Mouse (Mus musculus): ENCODE measurements at regions not wholly inside any gene's neighbourhood (a gene's known extent, or its start where the extent isn't known, plus 50 kb on each side); places are given as distances from the start of the nearest gene placed in this dataset.
"Not testable (repeated sequence)": the region's sequence is repeated elsewhere in the genome, so short reads cannot be mapped to it uniquely, and the experiment has no call there.

DNA sequence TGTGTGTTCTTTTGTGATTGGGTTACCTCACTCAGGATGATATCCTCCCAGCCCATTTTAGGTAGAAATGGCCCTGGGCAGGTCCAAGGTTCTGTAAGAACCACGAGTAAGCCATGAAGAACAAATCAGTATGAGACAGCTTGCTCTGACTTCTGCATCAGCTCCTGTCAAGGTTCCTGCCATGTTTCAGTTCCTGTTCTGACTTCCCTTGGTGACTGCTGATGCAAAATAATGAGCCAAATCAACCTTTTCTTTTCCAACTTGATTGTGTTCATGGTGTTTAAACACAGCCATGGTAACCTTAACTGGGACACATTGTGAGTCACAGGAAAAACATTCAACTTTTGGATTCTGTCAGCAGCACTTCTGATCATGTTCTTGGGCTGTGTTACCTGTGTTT, 667.4 kb upstream of the Igfbp7 start:
- no peak for DNase-seq (ENCODE audit: low spot score, missing footprints)
- 69% methylated on average over 1 of the region's 1 CpGs for WGBS

GRCm38 (mm10) chr5:78032554-78033250, 624.9 kb upstream of the Igfbp7 start:
- H3K9ac ChIP-seq (ENCODE audit: low read length): no peak overlapping the region
- H3K27me3 ChIP-seq (ENCODE audit: control insufficient read depth, insufficient read depth, low read length): no peaks in the 10 kb centered on the region
- WGBS: 52% methylated on average over 4 of the region's 4 CpGs
- H3K4me2 ChIP-seq: no peak overlapping the region
- ATAC-seq (ENCODE audit: low FRiP score) (no peak), DNase-seq (ENCODE audit: low spot score, missing footprints) (no peak)
- no peaks in the 10 kb centered on the region for H3K4me1 ChIP-seq (ENCODE audit: control insufficient read depth, insufficient read depth, low read length)
- H3K36me3 ChIP-seq (ENCODE audit: control insufficient read depth, insufficient read depth, low read length): no peaks in the 10 kb centered on the region
- no peak overlapping the region for H3K27ac ChIP-seq (ENCODE audit: low read depth, low read length)
- no peaks in the 10 kb centered on the region for H3K9me3 ChIP-seq (ENCODE audit: control insufficient read depth, low read length)
- no peak overlapping the region for H3K4me3 ChIP-seq (ENCODE audit: low read depth, low read length)

More for the DNA sequence above, 667.4 kb upstream of the Igfbp7 start:
- H3K27ac ChIP-seq (ENCODE audit: low read depth, low read length): no peak overlapping the region
- H3K27me3 ChIP-seq (ENCODE audit: control insufficient read depth, insufficient read depth, low read length): no peaks in the 10 kb centered on the region
- H3K36me3 ChIP-seq (ENCODE audit: control insufficient read depth, insufficient read depth, low read length): no peaks in the 10 kb centered on the region
- no peaks in the 10 kb centered on the region for H3K9me3 ChIP-seq (ENCODE audit: control insufficient read depth, low read length)
- H3K9ac ChIP-seq (ENCODE audit: low read length): no peak overlapping the region
- H3K4me3 ChIP-seq (ENCODE audit: low read depth, low read length): no peak overlapping the region
- H3K4me1 ChIP-seq (ENCODE audit: control insufficient read depth, insufficient read depth, low read length): no peaks in the 10 kb centered on the region
- no peak overlapping the region for H3K4me2 ChIP-seq
- no peak for ATAC-seq (ENCODE audit: low FRiP score)

- Histone ChIP-seq H3K36me3 (ENCODE audit: control insufficient read depth, insufficient read depth, low read length) (no peaks in the 10 kb centered on the region), H3K4me3 (ENCODE audit: low read depth, low read length) (no peak overlapping the region), H3K9me3 (ENCODE audit: control insufficient read depth, low read length) (no peaks in the 10 kb centered on the region), H3K4me1 (ENCODE audit: control insufficient read depth, insufficient read depth, low read length) (no peaks in the 10 kb centered on the region), H3K9ac (ENCODE audit: low read length) (no peak overlapping the region), H3K4me2 (no peak overlapping the region), H3K27me3 (ENCODE audit: control insufficient read depth, insufficient read depth, low read length) (no peaks in the 10 kb centered on the region), H3K27ac (ENCODE audit: low read depth, low read length) (no peak overlapping the region)
- ATAC-seq (ENCODE audit: low FRiP score): no peak
- WGBS: 92% methylated on average over 4 of the region's 4 CpGs
- no peak for DNase-seq (ENCODE audit: low spot score, missing footprints)
Measured at GRCm38 (mm10) chr5:78017523-78017922, 609.7 kb upstream of the Igfbp7 start.

- WGBS: 84% methylated on average over 10 of the region's 10 CpGs
- no peak for DNase-seq (ENCODE audit: low spot score, missing footprints)
Measured at GRCm38 (mm10) chr5:77986449-77987047, 578.7 kb upstream of the Igfbp7 start.

DNA sequence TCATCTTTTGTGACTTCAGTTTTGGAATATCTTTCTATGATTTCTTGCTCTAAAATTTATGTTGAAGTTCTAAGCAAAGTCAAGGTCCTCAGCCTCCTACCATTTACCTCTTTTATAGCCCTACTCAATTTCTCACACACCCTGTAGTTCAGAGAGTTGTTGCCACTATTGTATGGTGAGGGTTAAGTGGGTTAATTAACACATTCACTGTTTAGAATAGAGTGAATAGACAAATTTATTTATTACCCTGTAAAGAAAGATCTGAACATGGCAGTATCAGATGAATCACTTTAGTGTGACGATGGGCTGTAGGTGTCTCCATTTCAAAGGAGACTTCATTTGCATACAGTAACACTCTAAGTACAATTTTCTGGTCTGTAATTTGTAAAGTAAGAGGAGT, 577.4 kb upstream of the Igfbp7 start:
- no peak overlapping the region for H3K27ac ChIP-seq (ENCODE audit: low read depth, low read length)
- no peak overlapping the region for H3K9ac ChIP-seq (ENCODE audit: low read length)
- 71% methylated on average over 1 of the region's 1 CpGs for WGBS
- no peaks in the 10 kb centered on the region for H3K4me1 ChIP-seq (ENCODE audit: control insufficient read depth, insufficient read depth, low read length)
- no peaks in the 10 kb centered on the region for H3K9me3 ChIP-seq (ENCODE audit: control insufficient read depth, low read length)
- DNase-seq (ENCODE audit: low spot score, missing footprints): no peak
- H3K27me3 ChIP-seq (ENCODE audit: control insufficient read depth, insufficient read depth, low read length): no peaks in the 10 kb centered on the region
- no peak for ATAC-seq (ENCODE audit: low FRiP score)
- no peaks in the 10 kb centered on the region for H3K36me3 ChIP-seq (ENCODE audit: control insufficient read depth, insufficient read depth, low read length)
- H3K4me2 ChIP-seq: no peak overlapping the region
- no peak overlapping the region for H3K4me3 ChIP-seq (ENCODE audit: low read depth, low read length)

More at GRCm38 (mm10) chr5:77986449-77987047, 578.7 kb upstream of the Igfbp7 start:
- Histone ChIP-seq H3K4me1 (ENCODE audit: control insufficient read depth, insufficient read depth, low read length) (no peaks in the 10 kb centered on the region), H3K4me2 (no peak overlapping the region), H3K9ac (ENCODE audit: low read length) (no peak overlapping the region), H3K4me3 (ENCODE audit: low read depth, low read length) (no peak overlapping the region), H3K9me3 (ENCODE audit: control insufficient read depth, low read length) (no peaks in the 10 kb centered on the region), H3K27ac (ENCODE audit: low read depth, low read length) (no peak overlapping the region), H3K27me3 (ENCODE audit: control insufficient read depth, insufficient read depth, low read length) (no peaks in the 10 kb centered on the region), H3K36me3 (ENCODE audit: control insufficient read depth, insufficient read depth, low read length) (no peaks in the 10 kb centered on the region)
- no peak for ATAC-seq (ENCODE audit: low FRiP score)

DNA sequence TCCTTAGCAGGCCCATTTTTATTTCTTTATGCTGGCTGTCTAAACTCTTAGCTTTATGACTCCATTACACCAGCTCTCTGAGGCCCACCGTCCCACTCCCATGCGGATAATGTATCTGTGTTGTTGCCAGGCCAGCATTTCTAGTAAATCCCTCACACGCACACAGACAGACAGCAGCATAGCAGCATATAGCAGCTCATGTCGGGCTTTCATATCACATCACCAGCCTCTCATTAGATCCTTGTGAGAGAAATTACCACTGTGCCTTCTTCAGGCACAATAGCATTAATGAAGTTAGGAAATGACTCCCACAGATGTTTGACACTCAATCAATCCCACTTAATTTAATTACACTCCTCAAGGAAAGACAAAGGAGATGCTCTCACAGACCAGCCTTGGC, 532.2 kb upstream of the Igfbp7 start:
- not testable (repeated sequence) for DNase-seq (ENCODE audit: low spot score, missing footprints); H3K4me1 ChIP-seq (ENCODE audit: control insufficient read depth, insufficient read depth, low read length); H3K9ac ChIP-seq (ENCODE audit: low read length); H3K27ac ChIP-seq (ENCODE audit: low read depth, low read length); H3K4me2 ChIP-seq; ATAC-seq (ENCODE audit: low FRiP score); H3K36me3 ChIP-seq (ENCODE audit: control insufficient read depth, insufficient read depth, low read length); H3K9me3 ChIP-seq (ENCODE audit: control insufficient read depth, low read length); H3K27me3 ChIP-seq (ENCODE audit: control insufficient read depth, insufficient read depth, low read length); H3K4me3 ChIP-seq (ENCODE audit: low read depth, low read length)
- WGBS: 87% methylated on average over 4 of the region's 4 CpGs

DNA sequence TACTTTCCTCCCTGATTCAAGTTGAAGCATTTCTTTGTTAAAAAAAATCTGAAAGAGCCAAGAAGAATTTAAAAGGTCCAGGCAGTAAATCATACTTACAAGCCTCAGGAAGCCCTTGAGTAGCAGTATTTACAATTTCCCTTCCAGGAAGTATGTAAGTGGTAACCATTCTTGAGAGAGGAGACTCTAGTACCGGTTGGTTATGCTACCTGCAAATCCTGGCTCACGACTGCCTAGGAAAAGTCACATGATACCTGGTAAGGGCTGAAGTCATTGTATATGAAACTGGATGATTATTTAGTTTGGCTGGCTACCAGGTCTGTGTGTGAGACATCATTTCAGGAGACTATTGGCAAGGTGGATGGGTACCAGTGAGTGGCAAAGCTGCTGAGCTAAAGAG, 524.0 kb upstream of the Igfbp7 start:
- H3K9me3 ChIP-seq (ENCODE audit: control insufficient read depth, low read length): no peaks in the 10 kb centered on the region
- no peak overlapping the region for H3K4me2 ChIP-seq
- no peak overlapping the region for H3K27ac ChIP-seq (ENCODE audit: low read depth, low read length)
- WGBS: 84% methylated on average over 2 of the region's 2 CpGs
- no peak overlapping the region for H3K9ac ChIP-seq (ENCODE audit: low read length)
- H3K36me3 ChIP-seq (ENCODE audit: control insufficient read depth, insufficient read depth, low read length): no peaks in the 10 kb centered on the region
- no peak overlapping the region for H3K4me3 ChIP-seq (ENCODE audit: low read depth, low read length)
- ATAC-seq (ENCODE audit: low FRiP score): no peak
- H3K27me3 ChIP-seq (ENCODE audit: control insufficient read depth, insufficient read depth, low read length): no peaks in the 10 kb centered on the region
- DNase-seq (ENCODE audit: low spot score, missing footprints): no peak
- H3K4me1 ChIP-seq (ENCODE audit: control insufficient read depth, insufficient read depth, low read length): no peaks in the 10 kb centered on the region

DNA sequence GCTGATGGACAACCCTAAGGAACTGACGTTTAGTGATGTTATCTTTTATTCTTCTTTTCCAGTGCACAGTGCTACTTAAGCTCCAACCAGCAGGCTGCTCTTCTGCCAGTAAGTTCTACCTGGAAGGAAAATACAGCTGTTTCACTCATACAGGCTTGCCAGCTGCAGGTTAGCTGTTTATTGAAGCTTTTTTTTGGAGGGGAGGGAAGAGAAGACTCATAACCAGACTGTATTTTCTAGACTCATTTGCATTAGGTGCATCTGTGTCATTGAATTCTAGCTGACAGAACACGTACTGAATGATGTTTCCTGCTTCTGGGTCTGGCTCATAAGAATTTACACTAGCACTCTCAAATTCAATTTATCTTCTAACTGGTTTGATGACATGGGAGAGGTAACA, 513.3 kb upstream of the Igfbp7 start:
- Histone ChIP-seq H3K4me2 (no peak overlapping the region), H3K9ac (ENCODE audit: low read length) (no peak overlapping the region), H3K9me3 (ENCODE audit: control insufficient read depth, low read length) (no peaks in the 10 kb centered on the region), H3K4me1 (ENCODE audit: control insufficient read depth, insufficient read depth, low read length) (no peaks in the 10 kb centered on the region), H3K4me3 (ENCODE audit: low read depth, low read length) (no peak overlapping the region), H3K27me3 (ENCODE audit: control insufficient read depth, insufficient read depth, low read length) (no peaks in the 10 kb centered on the region), H3K27ac (ENCODE audit: low read depth, low read length) (no peak overlapping the region), H3K36me3 (ENCODE audit: control insufficient read depth, insufficient read depth, low read length) (no peaks in the 10 kb centered on the region)
- DNase-seq (ENCODE audit: low spot score, missing footprints) (no peak), ATAC-seq (ENCODE audit: low FRiP score) (no peak)
- 80% methylated on average over 2 of the region's 2 CpGs for WGBS

GRCm38 (mm10) chr5:77917086-77917676, 509.3 kb upstream of the Igfbp7 start:
- Histone ChIP-seq H3K9me3 (ENCODE audit: control insufficient read depth, low read length) (no peaks in the 10 kb centered on the region), H3K27me3 (ENCODE audit: control insufficient read depth, insufficient read depth, low read length) (no peaks in the 10 kb centered on the region), H3K4me3 (ENCODE audit: low read depth, low read length) (no peak overlapping the region), H3K4me1 (ENCODE audit: control insufficient read depth, insufficient read depth, low read length) (no peaks in the 10 kb centered on the region), H3K4me2 (no peak overlapping the region), H3K27ac (ENCODE audit: low read depth, low read length) (no peak overlapping the region), H3K36me3 (ENCODE audit: control insufficient read depth, insufficient read depth, low read length) (no peaks in the 10 kb centered on the region), H3K9ac (ENCODE audit: low read length) (no peak overlapping the region)
- ATAC-seq (ENCODE audit: low FRiP score) (peak; percentile 76; the same call in 1 of the 2 replicates), DNase-seq (ENCODE audit: low spot score, missing footprints) (no peak)
- WGBS: 66% methylated on average over 7 of the region's 7 CpGs
